Mouse (Mus musculus) hindbrain, postnatal 0 days (tissue): ENCODE measurements around the gene Nhsl1. TPM values are rescaled to one million over a fixed set of nuclear protein-coding genes. Genes with fewer than 3 reads are reported as not detected.
A peak's percentile ranks its signal among the peaks of the same experiment; 100 is the strongest.

Experiments used
- ATAC-seq: fragments of 200-750 bp; cut with Nextera tagmentation; 2 replicates; pipeline ENCODE4 v1.8.0; 2017; ENCODE audit warnings: mild to moderate bottlenecking, moderate TSS enrichment, moderate library complexity
- DNase-seq: peaks from one replicate; pipeline ENCODE4 v3.0.0-alpha.2; 2015; ENCODE audit warnings: low spot score
- H3K27ac ChIP-seq: fragments of 300-500 bp; sonication (generic); 2 replicates; pipeline ENCODE4 v1.5.1; 2014; ENCODE audit warnings: mild to moderate bottlenecking
- H3K27me3 ChIP-seq: fragments of 300-500 bp; sonication (generic); 2 replicates; pipeline ENCODE4 v1.6.1; 2014; ENCODE audit warnings: low read length, mixed read lengths; ENCODE audit not compliant: insufficient read depth
- H3K36me3 ChIP-seq: fragments of 300-500 bp; sonication (generic); 2 replicates; pipeline ENCODE4 v1.6.1; 2014; ENCODE audit warnings: low read length, mixed read lengths; ENCODE audit not compliant: insufficient read depth
- H3K4me1 ChIP-seq: fragments of 300-500 bp; sonication (generic); 2 replicates; pipeline ENCODE4 v1.6.1; 2014; ENCODE audit warnings: antibody characterized with exemption, low read length, mixed read lengths; ENCODE audit not compliant: insufficient read depth
- H3K4me2 ChIP-seq: fragments of 300-500 bp; sonication (generic); 2 replicates; pipeline ENCODE4 v1.6.1; 2014; ENCODE audit warnings: low read depth, mild to moderate bottlenecking, low read length, moderate library complexity, mixed read lengths
- H3K4me3 ChIP-seq: fragments of 300-500 bp; sonication (generic); 2 replicates; pipeline ENCODE4 v1.5.1; 2014; ENCODE audit warnings: low read length
- H3K9ac ChIP-seq: fragments of 300-500 bp; sonication (generic); replicated peaks from 2 replicates; pipeline ENCODE4 v1.6.1; 2014; ENCODE audit warnings: mild to moderate bottlenecking, low read length, moderate library complexity, mixed read lengths
- H3K9me3 ChIP-seq: fragments of 300-500 bp; sonication (generic); 2 replicates; pipeline ENCODE4 v1.6.1; 2016; ENCODE audit warnings: low read length, mixed read lengths
- CTCF ChIP-seq: IDR thresholded peaks from 2 replicates; pipeline ENCODE4 v1.5.1; 2016; ENCODE audit warnings: antibody characterized with exemption, control low read depth, low read depth
- WGBS: fragments of 180-500 bp; shearing (Covaris S2); extraction: QIAGEN DNeasy Blood & Tissue Kit; methylation state at CpG from one replicate; pipeline ENCODE4 v1.1.7; 2014; 5-methylcytosine and 5-hydroxymethylcytosine counted together
- polyA plus RNA-seq: library from polyadenylated mRNA; unstranded; fragments of >200 nt; fragmentation: Nextera tagmentation; extraction: Ambion mirVana; gene quantifications from 2 replicates; pipeline ENCODE4 v1.2.1, GENCODE M21; 2015
- total RNA-seq: library from RNA; depleted of rRNA; stranded (reverse); fragments of >200 nt; gene quantifications from 2 replicates; pipeline ENCODE4 v1.2.3, GENCODE M21; 2014

Gene Nhsl1
- total and polyA plus RNA-seq, 2 experiments from 2014 or later: 11.9 to 29.6 TPM

- Histone ChIP-seq H3K9ac (no peak overlapping the region), H3K9me3 (no peaks in the 10 kb centered on the region), H3K27ac (no peak overlapping the region), H3K4me3 (no peak overlapping the region), H3K27me3 (no peaks in the 10 kb centered on the region), H3K4me2 (no peak overlapping the region), H3K36me3 (no peaks in the 10 kb centered on the region), H3K4me1 (no peaks in the 10 kb centered on the region)
- no peak for ATAC-seq
- WGBS: 28% methylated on average over 15 of the region's 15 CpGs
- no peak for DNase-seq
- no peak for TF ChIP-seq CTCF
Observed at GRCm38 (mm10) chr10:18341444-18342196, 22.8 kb downstream of the Nhsl1 start.

DNA sequence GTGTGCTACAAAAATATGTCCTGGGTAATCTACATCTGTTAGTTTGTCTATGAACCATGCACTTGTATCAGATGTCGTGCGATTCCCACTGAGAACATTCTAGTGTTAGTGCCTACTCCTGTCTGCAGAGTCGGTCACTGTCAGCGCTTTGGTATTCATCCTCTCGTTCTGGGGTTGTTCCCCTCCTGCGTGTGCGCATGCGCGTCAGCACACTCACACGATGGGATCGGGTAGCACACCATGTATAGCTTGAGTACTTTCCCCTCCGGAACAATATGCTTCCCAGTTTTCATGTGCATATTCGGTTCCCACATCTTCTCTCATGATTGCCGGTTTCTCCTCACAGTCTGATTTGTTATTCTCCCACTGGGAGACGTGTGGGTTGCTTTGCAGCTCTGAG lies 28.4 kb downstream of the Nhsl1 start:
- no peak for TF ChIP-seq CTCF
- H3K9ac ChIP-seq: no peak overlapping the region
- DNase-seq: no peak

DNA sequence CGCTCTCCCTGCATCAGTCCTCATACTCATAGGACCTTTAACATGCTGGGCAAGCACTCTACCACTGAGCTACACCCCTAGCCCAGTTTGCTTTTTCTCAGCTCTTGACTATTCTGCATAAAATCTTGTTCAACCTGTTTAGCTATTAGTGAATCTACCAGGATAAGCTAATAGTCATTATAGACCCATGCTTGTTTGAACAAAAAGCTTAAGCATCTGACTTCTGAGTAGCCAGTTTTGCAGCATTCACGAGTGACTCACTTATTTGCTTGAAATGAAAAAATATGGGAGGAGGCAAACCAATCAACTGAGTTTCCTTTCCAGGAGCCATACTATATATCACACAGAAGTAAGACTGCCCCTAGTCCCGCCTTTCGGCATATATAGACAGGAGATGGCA lies 32.0 kb downstream of the Nhsl1 start:
- Histone ChIP-seq H3K4me2 (no peak overlapping the region), H3K9me3 (no peaks in the 10 kb centered on the region), H3K36me3 (no peaks in the 10 kb centered on the region), H3K4me1 (0 out of 2 replicates have a peak, but pooled peaks cover 4% of the 10 kb centered on the region), H3K4me3 (no peak overlapping the region), H3K9ac (no peak overlapping the region), H3K27me3 (no peaks in the 10 kb centered on the region), H3K27ac (no peak overlapping the region)
- ATAC-seq (no peak), DNase-seq (no peak)
- TF ChIP-seq CTCF: no peak
- 91% methylated on average over 4 of the region's 4 CpGs for WGBS

More for the DNA sequence above, 28.4 kb downstream of the Nhsl1 start:
- Histone ChIP-seq H3K27ac (no peak overlapping the region), H3K9me3 (no peaks in the 10 kb centered on the region), H3K36me3 (no peaks in the 10 kb centered on the region), H3K4me1 (no peaks in the 10 kb centered on the region), H3K4me3 (no peak overlapping the region), H3K27me3 (no peaks in the 10 kb centered on the region), H3K4me2 (no peak overlapping the region)
- WGBS: 91% methylated on average over 15 of the region's 15 CpGs
- ATAC-seq: no peak

GRCm38 (mm10) chr10:18352937-18353336 lies 34.2 kb downstream of the Nhsl1 start:
- Histone ChIP-seq H3K27ac (no peak overlapping the region), H3K36me3 (no peaks in the 10 kb centered on the region), H3K9me3 (no peaks in the 10 kb centered on the region), H3K4me1 (0 out of 2 replicates have a peak, but pooled peaks cover 4% of the 10 kb centered on the region), H3K9ac (no peak overlapping the region), H3K4me2 (no peak overlapping the region), H3K27me3 (no peaks in the 10 kb centered on the region), H3K4me3 (no peak overlapping the region)
- ATAC-seq (no peak), DNase-seq (no peak)
- WGBS: 88% methylated on average over 5 of the region's 5 CpGs
- TF ChIP-seq CTCF: no peak

DNA sequence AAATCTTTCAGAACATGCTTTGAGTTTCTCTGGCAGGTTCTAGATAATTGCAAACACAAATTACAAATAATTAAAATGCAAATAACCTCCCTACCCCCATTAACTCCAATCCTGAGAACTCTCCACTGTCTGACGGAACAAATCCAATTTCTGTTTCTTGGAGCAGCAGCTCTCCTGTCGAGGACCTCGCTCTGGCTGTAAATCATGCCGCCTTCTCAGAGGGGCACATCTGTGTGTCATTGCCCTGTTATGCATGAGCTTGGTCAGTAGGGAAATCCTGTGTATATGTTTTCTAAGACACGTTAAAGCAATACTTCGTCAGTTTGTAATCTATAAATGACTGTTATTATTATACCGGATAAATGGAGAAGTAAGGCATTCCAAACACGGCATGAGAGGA lies 35.3 kb downstream of the Nhsl1 start:
- H3K9me3 ChIP-seq: no peaks in the 10 kb centered on the region
- H3K27ac ChIP-seq: no peak overlapping the region
- H3K27me3 ChIP-seq: no peaks in the 10 kb centered on the region
- DNase-seq: no peak
- no peak for TF ChIP-seq CTCF
- H3K4me2 ChIP-seq: no peak overlapping the region
- H3K4me3 ChIP-seq: no peak overlapping the region
- H3K9ac ChIP-seq: no peak overlapping the region
- no peaks in the 10 kb centered on the region for H3K36me3 ChIP-seq
- 43% methylated on average over 8 of the region's 8 CpGs for WGBS
- H3K4me1 ChIP-seq: 0 out of 2 replicates have a peak, but pooled peaks cover 4% of the 10 kb centered on the region
- no peak for ATAC-seq

DNA sequence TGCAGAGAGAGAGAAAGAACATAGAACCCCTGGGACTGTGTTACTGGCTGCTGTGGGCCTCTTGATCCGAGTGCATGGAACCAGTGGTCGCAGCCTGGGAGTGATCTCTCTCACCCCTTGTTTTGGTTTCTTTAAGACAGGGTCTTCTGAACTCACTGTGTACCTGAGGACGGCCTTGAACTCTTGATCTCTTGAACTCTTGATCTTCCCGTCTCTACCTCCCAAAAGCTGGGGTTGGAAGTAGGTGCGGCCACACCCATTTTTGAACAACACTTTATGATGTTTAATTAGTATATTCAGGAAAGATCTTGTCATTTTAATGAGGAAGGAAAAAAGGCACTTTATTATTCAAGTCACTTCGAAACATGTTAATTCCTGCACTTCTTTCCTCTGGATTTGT lies 37.7 kb downstream of the Nhsl1 start:
- no peak overlapping the region for H3K9ac ChIP-seq
- no peak overlapping the region for H3K27ac ChIP-seq
- no peak for TF ChIP-seq CTCF
- WGBS: 87% methylated on average over 6 of the region's 6 CpGs
- H3K9me3 ChIP-seq: no peaks in the 10 kb centered on the region
- H3K4me2 ChIP-seq: no peak overlapping the region
- no peak for DNase-seq
- ATAC-seq: no peak
- H3K4me3 ChIP-seq: no peak overlapping the region
- H3K27me3 ChIP-seq: no peaks in the 10 kb centered on the region
- H3K36me3 ChIP-seq: no peaks in the 10 kb centered on the region
- 0 out of 2 replicates have a peak, but pooled peaks cover 4% of the 10 kb centered on the region for H3K4me1 ChIP-seq

DNA sequence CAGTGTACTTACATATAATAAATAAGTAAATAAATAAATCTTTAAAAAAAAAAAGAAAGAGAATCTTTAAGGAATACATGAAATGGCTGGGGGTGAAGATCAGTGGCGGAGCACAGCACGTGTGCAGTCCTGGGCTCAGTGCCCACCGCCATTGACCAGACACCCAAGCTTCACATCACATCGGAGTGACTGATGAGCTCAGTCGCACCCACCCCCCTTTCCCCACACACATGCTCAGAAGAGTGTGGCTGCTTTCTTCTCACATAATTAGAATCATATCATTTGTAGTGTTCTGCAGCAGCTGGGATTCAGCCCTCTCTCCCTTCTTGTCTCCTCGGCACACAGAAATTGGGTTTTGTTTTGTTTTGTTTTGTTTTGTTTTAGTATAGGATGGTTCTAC lies 38.4 kb downstream of the Nhsl1 start:
- H3K27me3 ChIP-seq: no peaks in the 10 kb centered on the region
- no peak for TF ChIP-seq CTCF
- DNase-seq: peak; percentile 54
- H3K27ac ChIP-seq: no peak overlapping the region
- 0 out of 2 replicates have a peak, but pooled peaks cover 4% of the 10 kb centered on the region for H3K4me1 ChIP-seq
- no peak overlapping the region for H3K4me2 ChIP-seq
- no peaks in the 10 kb centered on the region for H3K36me3 ChIP-seq
- WGBS: 43% methylated on average over 6 of the region's 6 CpGs
- H3K4me3 ChIP-seq: no peak overlapping the region
- ATAC-seq: peak; percentile 75
- no peaks in the 10 kb centered on the region for H3K9me3 ChIP-seq
- H3K9ac ChIP-seq: no peak overlapping the region
